Mouse (Mus musculus): ENCODE data around the gene Ssxb10.
"Not testable (repeated sequence)": the region's sequence is repeated elsewhere in the genome, so short reads cannot be mapped to it uniquely, and the experiment has no call there.

The Ssxb10 gene

DNA sequence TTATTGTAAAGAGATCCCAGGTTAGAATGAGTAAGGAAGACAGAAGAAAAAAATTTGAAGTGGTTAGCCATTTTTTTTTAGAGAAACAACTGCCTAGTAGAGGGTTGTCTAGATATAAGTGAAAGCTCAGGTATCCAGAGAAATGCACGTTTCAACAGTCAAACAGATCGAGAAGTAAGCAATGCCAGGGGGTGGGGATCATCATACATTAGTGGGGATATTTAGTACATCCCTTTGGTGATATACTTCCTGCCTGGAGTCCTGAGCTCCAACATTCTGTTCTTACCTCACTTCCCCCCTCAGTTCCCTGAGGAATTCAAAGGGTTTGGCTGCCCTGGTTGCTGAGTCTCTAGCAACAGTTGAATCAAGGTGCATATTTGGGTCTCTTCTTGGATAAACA is at the start of gene Ssxb10:
TSS of gene Ssxb10 (plus strand) at position 301 of the 400 bp plus-strand sequence.
- no peak for DNase-seq (ENCODE audit: low read depth, low spot score)

DNA sequence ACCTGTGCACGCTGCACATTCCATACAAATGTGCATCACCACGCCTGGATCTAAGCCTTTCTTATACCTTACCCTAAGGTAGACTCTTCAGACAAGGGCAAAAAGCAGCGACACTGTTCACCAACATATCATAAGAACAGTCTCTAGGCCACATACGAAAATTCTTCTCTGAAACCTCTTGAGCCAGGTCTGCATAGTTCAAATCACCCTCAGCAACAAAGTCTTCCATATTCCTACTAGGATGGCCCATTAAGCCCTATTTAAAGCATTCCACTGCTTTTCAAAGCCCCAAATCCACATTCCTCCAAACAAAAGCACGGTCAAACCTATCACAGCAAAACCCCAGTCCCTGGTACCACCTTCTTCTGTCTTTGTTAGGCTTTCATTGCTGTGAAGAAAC is 38.6 kb upstream of the Ssxb10 start:
- DNase-seq (ENCODE audit: low read depth, low spot score), result no peak

DNA sequence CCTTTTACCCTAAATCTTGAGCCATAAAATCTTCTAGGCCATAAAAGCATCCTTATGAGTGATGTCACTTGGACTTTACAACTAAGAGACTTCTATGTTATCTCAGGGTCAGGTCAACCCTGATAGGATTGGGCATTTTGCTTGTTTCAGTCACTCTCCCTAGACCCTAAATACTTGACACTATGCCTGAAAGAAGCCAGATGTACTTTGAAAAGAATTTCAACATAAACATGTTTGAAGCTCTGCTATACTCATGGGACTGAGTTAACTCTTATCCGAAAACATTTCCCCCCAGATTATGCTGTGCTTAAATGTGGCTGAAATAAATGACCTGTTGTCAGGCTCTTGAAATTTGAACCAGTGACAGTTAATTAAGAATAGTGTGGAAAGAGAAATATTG is 17.9 kb upstream of the Ssxb10 start:
- no peak for DNase-seq (ENCODE audit: low read depth, low spot score)

DNA sequence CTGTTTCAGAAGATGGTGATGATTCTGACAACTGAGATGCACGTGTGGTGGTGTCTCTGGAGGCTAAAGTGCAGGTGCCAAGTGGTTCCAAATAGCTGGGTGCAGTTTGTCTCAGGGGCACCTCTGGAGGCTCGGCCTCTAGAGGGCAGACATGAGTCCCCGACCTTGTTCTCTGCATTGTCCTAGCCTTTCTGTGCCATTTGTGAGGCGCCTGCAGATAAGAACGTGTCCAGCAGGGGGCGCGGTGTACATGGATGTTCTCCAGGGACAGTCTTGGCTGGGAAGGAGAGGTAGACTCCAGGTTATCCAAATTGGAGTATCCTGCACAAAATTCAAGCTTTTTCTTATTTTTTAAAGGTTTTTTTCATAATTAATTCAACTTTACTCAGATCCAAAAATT is 12.3 kb upstream of the Ssxb10 start:
- DNase-seq (ENCODE audit: low read depth, low spot score), result peak; percentile 6

DNA sequence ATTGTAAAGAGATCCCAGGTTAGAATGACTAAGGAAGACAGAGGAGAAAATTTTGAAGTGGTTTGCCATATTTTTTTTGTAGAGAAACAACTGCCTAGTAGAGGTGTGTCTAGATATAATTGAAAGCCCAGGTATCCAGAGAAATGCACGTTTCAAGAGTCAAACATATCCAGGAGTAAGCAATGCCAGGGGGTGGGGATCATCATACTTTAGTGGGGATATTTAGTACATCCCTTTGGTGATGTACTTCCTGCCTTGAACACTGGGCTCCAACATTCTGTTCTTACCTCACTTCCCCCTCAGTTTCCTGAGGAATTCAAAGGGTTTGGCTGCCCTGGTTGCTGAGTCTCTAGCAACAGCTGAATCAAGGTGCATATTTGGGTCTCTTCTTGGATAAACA is 39.5 kb downstream of the Ssxb10 start, which contains the start of gene Ssxb9:
TSS of gene Ssxb9 (plus strand) at position 301 of the 400 bp plus-strand sequence.
- DNase-seq (ENCODE audit: low read depth, low spot score), result not testable (repeated sequence)

Data from brain, adult 2 months (tissue).